Mouse (Mus musculus) embryonic fibroblast, embryonic 13.5 days (primary cell): ENCODE results near the gene Ntn5.

Experiments
- CTCF ChIP-seq: IDR thresholded peaks from 2 replicates; pipeline ENCODE4 v1.5.1; 2011; ENCODE audit warnings: mild to moderate bottlenecking, control low read depth, low read length, moderate library complexity, borderline replicate concordance; ENCODE audit not compliant: insufficient read depth
- POLR2A ChIP-seq: IDR thresholded peaks from 2 replicates; pipeline ENCODE4 v1.6.1; 2011; ENCODE audit warnings: low read depth, mild to moderate bottlenecking, control low read depth, low read length, moderate library complexity

- no peak for TF ChIP-seq CTCF
- no peak for TF ChIP-seq POLR2A
These were observed 18.3 kb upstream of the Ntn5 start for GRCm38 (mm10) chr7:45665303-45666138.
